Mouse (Mus musculus): ENCODE results near the gene Skiv2l. TPM values are rescaled to one million over a fixed set of nuclear protein-coding genes. Genes with fewer than 3 reads are reported as not detected.
"Not testable (repeated sequence)": the region's sequence is repeated elsewhere in the genome, so short reads cannot be mapped to it uniquely, and the experiment has no call there.

Gene Skiv2l
- polyA plus RNA-seq, 1 experiment, result 12.7 TPM

DNA sequence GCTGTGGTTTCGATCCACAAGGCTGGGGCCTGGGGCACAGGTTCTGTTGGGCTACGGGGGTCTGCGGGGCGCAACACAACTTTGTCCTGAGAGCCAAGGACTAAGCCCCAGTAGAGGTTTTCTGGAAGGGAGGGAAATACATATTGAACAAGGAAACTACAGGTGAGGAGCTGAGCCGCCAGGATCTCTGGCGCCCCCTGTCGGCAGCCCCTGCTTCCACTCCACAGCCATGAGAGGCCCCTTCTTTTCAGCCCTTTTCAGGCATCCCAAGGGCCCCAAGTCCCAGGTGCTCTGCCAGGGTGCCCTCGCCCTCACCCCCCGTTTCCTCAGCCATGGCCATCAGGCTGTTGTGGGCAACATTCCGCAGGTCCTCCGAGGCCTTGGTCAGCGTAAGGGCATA lies 36.3 kb downstream of the Skiv2l start:
- not testable (repeated sequence) for H3K27ac ChIP-seq (ENCODE audit: insufficient read depth, low read length); H3K9ac ChIP-seq (ENCODE audit: low read depth, poor library complexity, severe bottlenecking); H3K4me1 ChIP-seq (ENCODE audit: control insufficient read depth, insufficient read depth, low read length); H3K4me3 ChIP-seq (ENCODE audit: low read depth, low read length); H3K36me3 ChIP-seq (ENCODE audit: control insufficient read depth, insufficient read depth, low read length, poor library complexity, severe bottlenecking); H3K27me3 ChIP-seq (ENCODE audit: control insufficient read depth, insufficient read depth, low read length, poor library complexity, severe bottlenecking); H3K9me3 ChIP-seq (replicated peaks; ENCODE audit: control insufficient read depth, insufficient read depth, low read length, poor library complexity, severe bottlenecking)
- peak; percentile 75 for TF ChIP-seq CTCF (IDR thresholded peaks at IDR 0.05; ENCODE audit: low read depth, low read length)

DNA sequence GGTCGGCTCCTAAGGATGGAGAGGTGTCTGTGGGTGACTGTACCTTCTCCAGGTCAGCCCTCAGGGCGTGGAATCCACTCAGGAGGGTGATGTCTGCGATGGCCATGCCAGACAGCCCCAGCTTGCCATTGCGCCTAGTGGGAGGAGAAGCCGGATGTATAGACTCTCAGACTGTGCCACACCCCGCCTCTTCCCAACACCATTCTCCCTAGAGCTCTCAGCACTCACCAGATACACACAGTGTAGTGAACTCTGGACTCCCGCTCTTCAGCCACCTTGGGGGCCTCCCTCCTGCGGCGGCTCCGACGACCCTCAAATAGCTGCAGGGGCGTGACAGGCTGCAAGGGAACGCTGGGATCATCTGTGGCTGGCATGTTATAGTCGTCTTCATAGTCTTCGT lies 38.7 kb downstream of the Skiv2l start:
- Histone ChIP-seq H3K27me3 (ENCODE audit: control insufficient read depth, insufficient read depth, low read length, poor library complexity, severe bottlenecking) (no peaks in the 10 kb centered on the region), H3K9me3 (replicated peaks; ENCODE audit: control insufficient read depth, insufficient read depth, low read length, poor library complexity, severe bottlenecking) (no peaks in the 10 kb centered on the region), H3K4me1 (ENCODE audit: control insufficient read depth, insufficient read depth, low read length) (no peaks in the 10 kb centered on the region), H3K9ac (ENCODE audit: low read depth, poor library complexity, severe bottlenecking) (no peak overlapping the region), H3K4me3 (ENCODE audit: low read depth, low read length) (no peak overlapping the region), H3K27ac (ENCODE audit: insufficient read depth, low read length) (no peak overlapping the region), H3K36me3 (ENCODE audit: control insufficient read depth, insufficient read depth, low read length, poor library complexity, severe bottlenecking) (no peaks in the 10 kb centered on the region)
- no peak for TF ChIP-seq POLR2A (IDR thresholded peaks at IDR 0.05; ENCODE audit: insufficient read depth, low read length)
- TF ChIP-seq EP300 (IDR thresholded peaks at IDR 0.05; ENCODE audit: insufficient read depth, low read depth, low read length), result no peak
- TF ChIP-seq CTCF (IDR thresholded peaks at IDR 0.05; ENCODE audit: low read depth, low read length), result no peak

DNA sequence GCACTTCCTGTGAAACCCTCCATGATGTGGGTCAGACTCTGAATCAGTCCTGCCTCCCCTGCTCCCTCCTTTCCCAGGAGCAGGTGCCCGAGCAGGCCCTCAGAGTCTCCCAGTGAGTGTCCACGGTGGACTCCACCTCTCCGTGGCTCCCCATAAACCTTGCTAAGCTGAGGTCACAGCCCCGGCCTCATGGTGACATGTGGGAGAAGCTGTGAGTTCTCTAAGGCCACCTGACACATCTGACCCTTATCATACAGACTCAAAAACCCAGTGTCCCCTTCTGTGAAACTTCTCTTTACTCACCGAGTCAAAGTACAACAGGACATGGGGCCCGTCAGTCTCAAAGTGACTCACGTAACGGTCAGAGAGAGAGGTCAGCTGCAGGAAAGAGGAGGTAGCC lies 39.2 kb downstream of the Skiv2l start:
- H3K27ac ChIP-seq (ENCODE audit: insufficient read depth, low read length); H3K4me3 ChIP-seq (ENCODE audit: low read depth, low read length); H3K9me3 ChIP-seq (replicated peaks; ENCODE audit: control insufficient read depth, insufficient read depth, low read length, poor library complexity, severe bottlenecking); H3K4me1 ChIP-seq (ENCODE audit: control insufficient read depth, insufficient read depth, low read length); H3K27me3 ChIP-seq (ENCODE audit: control insufficient read depth, insufficient read depth, low read length, poor library complexity, severe bottlenecking); H3K9ac ChIP-seq (ENCODE audit: low read depth, poor library complexity, severe bottlenecking); H3K36me3 ChIP-seq (ENCODE audit: control insufficient read depth, insufficient read depth, low read length, poor library complexity, severe bottlenecking): not testable (repeated sequence)

DNA sequence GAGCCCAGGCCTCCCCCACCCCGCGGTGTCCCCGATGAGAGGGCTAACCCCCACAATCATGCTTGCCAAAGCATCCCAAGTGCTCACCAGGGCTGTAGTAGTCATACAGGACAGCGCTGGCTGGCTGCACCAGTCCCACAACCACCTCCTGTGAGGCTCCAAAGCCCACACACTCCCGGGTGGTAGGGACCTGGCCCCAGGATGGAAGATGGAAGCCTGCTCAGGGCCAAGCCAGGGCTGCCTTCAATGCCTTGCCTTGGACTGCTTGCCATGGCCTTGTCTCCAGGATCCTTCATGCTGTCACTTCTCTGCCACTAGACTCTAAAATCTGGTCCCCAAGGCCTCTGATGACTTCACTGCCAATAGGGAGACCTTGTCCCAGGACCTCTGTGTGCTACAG lies 39.6 kb downstream of the Skiv2l start:
- H3K4me1 ChIP-seq (ENCODE audit: control insufficient read depth, insufficient read depth, low read length); H3K9me3 ChIP-seq (replicated peaks; ENCODE audit: control insufficient read depth, insufficient read depth, low read length, poor library complexity, severe bottlenecking); H3K36me3 ChIP-seq (ENCODE audit: control insufficient read depth, insufficient read depth, low read length, poor library complexity, severe bottlenecking); H3K9ac ChIP-seq (ENCODE audit: low read depth, poor library complexity, severe bottlenecking); H3K27ac ChIP-seq (ENCODE audit: insufficient read depth, low read length); H3K4me3 ChIP-seq (ENCODE audit: low read depth, low read length); H3K27me3 ChIP-seq (ENCODE audit: control insufficient read depth, insufficient read depth, low read length, poor library complexity, severe bottlenecking): not testable (repeated sequence)

DNA sequence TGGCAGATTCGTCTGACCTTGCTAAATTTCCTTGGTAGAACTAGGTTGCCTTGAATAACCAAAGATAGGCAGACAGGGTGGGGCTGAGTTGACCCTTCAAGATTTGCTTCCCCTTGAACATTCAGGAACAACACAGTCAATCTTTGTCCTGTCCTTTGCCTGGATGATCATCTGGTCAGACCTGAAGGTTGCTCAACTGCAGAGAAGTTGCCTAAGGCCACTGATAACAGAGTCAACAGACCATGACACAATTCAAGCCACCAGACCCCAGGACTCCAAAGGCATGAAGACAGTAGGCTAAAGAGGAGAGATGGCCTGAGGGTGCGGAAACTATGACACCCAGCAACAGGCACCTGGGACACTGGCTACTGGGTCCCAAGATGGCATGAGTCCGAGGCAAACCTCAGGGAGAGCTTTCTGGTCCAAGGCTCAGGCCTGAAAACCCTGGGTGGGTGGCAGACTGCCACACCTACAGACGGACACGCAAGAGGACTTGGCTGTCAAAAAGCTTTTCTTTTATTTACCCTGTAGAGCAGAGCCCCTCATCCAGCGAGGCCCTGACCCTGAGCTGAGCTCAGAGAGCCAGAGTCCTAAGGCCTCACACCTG lies 41.3 kb downstream of the Skiv2l start:
- H3K36me3 ChIP-seq (ENCODE audit: control insufficient read depth, insufficient read depth, low read length, poor library complexity, severe bottlenecking), result no peaks in the 10 kb centered on the region
- H3K4me1 ChIP-seq (ENCODE audit: control insufficient read depth, insufficient read depth, low read length), result no peaks in the 10 kb centered on the region
- TF ChIP-seq CTCF (IDR thresholded peaks at IDR 0.05; ENCODE audit: low read depth, low read length) (no peak), POLR2A (IDR thresholded peaks at IDR 0.05; ENCODE audit: insufficient read depth, low read length) (no peak), EP300 (IDR thresholded peaks at IDR 0.05; ENCODE audit: insufficient read depth, low read depth, low read length) (no peak)
- no peak overlapping the region for H3K4me3 ChIP-seq (ENCODE audit: low read depth, low read length)
- no peak overlapping the region for H3K27ac ChIP-seq (ENCODE audit: insufficient read depth, low read length)
- no peaks in the 10 kb centered on the region for H3K27me3 ChIP-seq (ENCODE audit: control insufficient read depth, insufficient read depth, low read length, poor library complexity, severe bottlenecking)
- H3K9me3 ChIP-seq (replicated peaks; ENCODE audit: control insufficient read depth, insufficient read depth, low read length, poor library complexity, severe bottlenecking), result no peaks in the 10 kb centered on the region
- no peak overlapping the region for H3K9ac ChIP-seq (ENCODE audit: low read depth, poor library complexity, severe bottlenecking)

DNA sequence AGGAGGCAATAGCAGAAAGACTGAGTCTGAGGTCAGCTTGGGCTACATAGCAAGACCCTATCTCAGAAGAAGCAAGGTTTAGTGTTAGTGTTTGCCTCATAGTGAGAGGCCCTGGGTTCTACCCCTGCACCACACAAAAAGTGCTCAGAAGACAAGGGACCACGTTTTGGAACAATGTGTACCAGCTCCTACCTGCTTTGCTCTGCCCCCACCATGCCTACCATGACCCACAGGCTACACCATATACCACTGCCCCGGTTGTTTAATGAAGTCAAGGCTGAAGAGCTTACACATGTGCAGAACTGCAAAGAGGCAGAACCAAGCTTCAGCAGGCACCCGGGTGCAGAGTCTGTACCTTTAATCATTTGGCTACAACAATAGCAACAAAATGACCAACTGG lies 42.8 kb downstream of the Skiv2l start:
- H3K4me3 ChIP-seq (ENCODE audit: low read depth, low read length), result no peak overlapping the region

More for the DNA sequence above, 42.8 kb downstream of the Skiv2l start:
- H3K4me1 ChIP-seq (ENCODE audit: control insufficient read depth, insufficient read depth, low read length), result no peaks in the 10 kb centered on the region
- H3K27me3 ChIP-seq (ENCODE audit: control insufficient read depth, insufficient read depth, low read length, poor library complexity, severe bottlenecking), result no peaks in the 10 kb centered on the region
- TF ChIP-seq POLR2A (IDR thresholded peaks at IDR 0.05; ENCODE audit: insufficient read depth, low read length), result no peak
- TF ChIP-seq EP300 (IDR thresholded peaks at IDR 0.05; ENCODE audit: insufficient read depth, low read depth, low read length), result no peak
- no peak for TF ChIP-seq CTCF (IDR thresholded peaks at IDR 0.05; ENCODE audit: low read depth, low read length)
- H3K9me3 ChIP-seq (replicated peaks; ENCODE audit: control insufficient read depth, insufficient read depth, low read length, poor library complexity, severe bottlenecking), result no peaks in the 10 kb centered on the region
- no peak overlapping the region for H3K27ac ChIP-seq (ENCODE audit: insufficient read depth, low read length)
- no peak overlapping the region for H3K9ac ChIP-seq (ENCODE audit: low read depth, poor library complexity, severe bottlenecking)
- H3K36me3 ChIP-seq (ENCODE audit: control insufficient read depth, insufficient read depth, low read length, poor library complexity, severe bottlenecking), result no peaks in the 10 kb centered on the region

All from ES-Bruce4 (cell line).